Mouse (Mus musculus) midbrain, postnatal 0 days (tissue): ENCODE data around the gene Klhl11. TPM values are rescaled to one million over a fixed set of nuclear protein-coding genes. Genes with fewer than 3 reads are reported as not detected.

ENCODE experiments used
- ATAC-seq: fragments of 200-750 bp; cut with Nextera tagmentation; 2 replicates; pipeline ENCODE4 v1.8.0; 2017; ENCODE audit warnings: moderate number of reproducible peaks, mild to moderate bottlenecking, moderate TSS enrichment, moderate library complexity; ENCODE audit not compliant: low FRiP score
- DNase-seq: peaks from one replicate; pipeline ENCODE4 v3.0.0-alpha.2; 2015; ENCODE audit warnings: low spot score
- H3K27ac ChIP-seq: fragments of 300-500 bp; sonication (generic); 2 replicates; pipeline ENCODE4 v1.5.1; 2014; ENCODE audit warnings: low read depth, mild to moderate bottlenecking, low read length, mixed read lengths
- H3K27me3 ChIP-seq: fragments of 300-500 bp; sonication (generic); 2 replicates; pipeline ENCODE4 v1.6.1; 2014; ENCODE audit warnings: low read length, control low read depth, mixed read lengths; ENCODE audit not compliant: insufficient read depth
- H3K36me3 ChIP-seq: fragments of 300-500 bp; sonication (generic); 2 replicates; pipeline ENCODE4 v1.6.1; 2014; ENCODE audit warnings: low read length, control low read depth, mixed read lengths; ENCODE audit not compliant: insufficient read depth
- H3K4me1 ChIP-seq: fragments of 300-500 bp; sonication (generic); 2 replicates; pipeline ENCODE4 v1.6.1; 2014; ENCODE audit warnings: mild to moderate bottlenecking, control low read depth, antibody characterized with exemption, low read length, mixed read lengths; ENCODE audit not compliant: insufficient read depth
- H3K4me2 ChIP-seq: fragments of 300-500 bp; sonication (generic); 2 replicates; pipeline ENCODE4 v1.6.1; 2014; ENCODE audit warnings: low read depth, mild to moderate bottlenecking, low read length, mixed read lengths; ENCODE audit not compliant: poor library complexity, severe bottlenecking
- H3K4me3 ChIP-seq: fragments of 300-500 bp; sonication (generic); 2 replicates; pipeline ENCODE4 v1.5.1; 2014; ENCODE audit warnings: low read depth, mild to moderate bottlenecking, low read length, moderate library complexity
- H3K9ac ChIP-seq: fragments of 300-500 bp; sonication (generic); replicated peaks from 2 replicates; pipeline ENCODE4 v1.6.1; 2014; ENCODE audit warnings: mild to moderate bottlenecking, low read length, moderate library complexity, mixed read lengths; ENCODE audit not compliant: poor library complexity, severe bottlenecking
- H3K9me3 ChIP-seq: fragments of 300-500 bp; sonication (generic); 2 replicates; pipeline ENCODE4 v1.6.1; 2016; ENCODE audit warnings: low read length, control low read depth
- CTCF ChIP-seq: IDR thresholded peaks from 2 replicates; pipeline ENCODE4 v1.5.1; 2016; ENCODE audit warnings: antibody characterized with exemption, mild to moderate bottlenecking
- WGBS: fragments of 180-500 bp; shearing (Covaris S2); extraction: QIAGEN DNeasy Blood & Tissue Kit; methylation state at CpG from one replicate; pipeline ENCODE4 v1.1.7; 2014; 5-methylcytosine and 5-hydroxymethylcytosine counted together
- polyA plus RNA-seq: library from polyadenylated mRNA; unstranded; fragments of >200 nt; fragmentation: Nextera tagmentation; extraction: Ambion mirVana; gene quantifications from 2 replicates; pipeline ENCODE4 v1.2.1, GENCODE M21; 2015
- total RNA-seq: library from RNA; depleted of rRNA; stranded (reverse); fragments of >200 nt; gene quantifications from 2 replicates; pipeline ENCODE4 v1.2.3, GENCODE M21; 2014

Klhl11 gene
- total and polyA plus RNA-seq, 2 experiments from 2014 or later: 10.3 to 57.4 TPM

GRCm38 (mm10) chr11:100426820-100427219 lies 45.7 kb downstream of the Klhl11 start:
- Histone ChIP-seq H3K4me1 (no peaks in the 10 kb centered on the region), H3K9me3 (no peaks in the 10 kb centered on the region), H3K4me3 (no peak overlapping the region), H3K36me3 (peaks cover 10% of the 10 kb centered on the region), H3K4me2 (no peak overlapping the region), H3K27me3 (no peaks in the 10 kb centered on the region), H3K9ac (no peak overlapping the region), H3K27ac (no peak overlapping the region)
- no peak for ATAC-seq
- no peak for DNase-seq
- WGBS: 89% methylated on average over 3 of the region's 3 CpGs
- no peak for TF ChIP-seq CTCF

GRCm38 (mm10) chr11:100425851-100426250 lies 46.7 kb downstream of the Klhl11 start:
- 35% methylated on average over 7 of the region's 7 CpGs for WGBS
- DNase-seq (peak; percentile 69), ATAC-seq (no peak)

GRCm38 (mm10) chr11:100423836-100424235 lies 48.7 kb downstream of the Klhl11 start:
- 95% methylated on average over 7 of the region's 7 CpGs for WGBS
- no peak overlapping the region for H3K9ac ChIP-seq
- no peaks in the 10 kb centered on the region for H3K4me1 ChIP-seq
- no peak overlapping the region for H3K27ac ChIP-seq
- no peak overlapping the region for H3K4me3 ChIP-seq
- DNase-seq: no peak
- no peaks in the 10 kb centered on the region for H3K9me3 ChIP-seq
- no peaks in the 10 kb centered on the region for H3K36me3 ChIP-seq
- TF ChIP-seq CTCF: no peak
- no peaks in the 10 kb centered on the region for H3K27me3 ChIP-seq
- no peak for ATAC-seq
- H3K4me2 ChIP-seq: no peak overlapping the region

More at GRCm38 (mm10) chr11:100425851-100426250, 46.7 kb downstream of the Klhl11 start:
- TF ChIP-seq CTCF: peak; percentile 71
- Histone ChIP-seq H3K4me2 (no peak overlapping the region), H3K4me3 (no peak overlapping the region), H3K27me3 (no peaks in the 10 kb centered on the region), H3K4me1 (no peaks in the 10 kb centered on the region), H3K27ac (no peak overlapping the region), H3K9ac (no peak overlapping the region), H3K9me3 (no peaks in the 10 kb centered on the region), H3K36me3 (peaks cover 7% of the 10 kb centered on the region)

GRCm38 (mm10) chr11:100421537-100421936 lies 51.0 kb downstream of the Klhl11 start:
- no peaks in the 10 kb centered on the region for H3K4me1 ChIP-seq
- WGBS: 41% methylated on average over 8 of the region's 8 CpGs
- TF ChIP-seq CTCF: no peak
- no peak overlapping the region for H3K4me2 ChIP-seq
- no peak overlapping the region for H3K27ac ChIP-seq
- H3K36me3 ChIP-seq: no peaks in the 10 kb centered on the region
- H3K27me3 ChIP-seq: 0 out of 2 replicates have a peak, but pooled peaks cover 3% of the 10 kb centered on the region
- H3K9ac ChIP-seq: no peak overlapping the region
- ATAC-seq (no peak), DNase-seq (no peak)
- no peak overlapping the region for H3K4me3 ChIP-seq
- no peaks in the 10 kb centered on the region for H3K9me3 ChIP-seq

- H3K4me3 ChIP-seq: peak within 1 kb of the TSS; percentile 60
Measured at GRCm38 (mm10) chr11:100414914-100415822, 57.4 kb downstream of the Klhl11 start, which contains the start of gene Fkbp10. TSS of gene Fkbp10 (plus strand) at chr11:100415697.

More at GRCm38 (mm10) chr11:100414914-100415822, 57.4 kb downstream of the Klhl11 start, which contains the start of gene Fkbp10:
- peak within 1 kb of the TSS; percentile 72 for H3K27ac ChIP-seq
- no peaks in the 10 kb centered on the region for H3K36me3 ChIP-seq
- no peaks in the 10 kb centered on the region for H3K9me3 ChIP-seq
- H3K4me1 ChIP-seq: peaks cover 17% of the 10 kb centered on the region; the same call in 1 of the 2 replicates
- TF ChIP-seq CTCF: no peak
- ATAC-seq: no peak; the same call in 1 of the 2 replicates
- peaks cover 10% of the 10 kb centered on the region; the same call in 1 of the 2 replicates for H3K27me3 ChIP-seq
- peak within 1 kb of the TSS; percentile 69 for H3K9ac ChIP-seq
- peak; percentile 28 for DNase-seq
- under 1% methylated on average over 28 of the region's 31 CpGs for WGBS
- H3K4me2 ChIP-seq: peak within 1 kb of the TSS; percentile 63
